In the genomic region with DNA sequence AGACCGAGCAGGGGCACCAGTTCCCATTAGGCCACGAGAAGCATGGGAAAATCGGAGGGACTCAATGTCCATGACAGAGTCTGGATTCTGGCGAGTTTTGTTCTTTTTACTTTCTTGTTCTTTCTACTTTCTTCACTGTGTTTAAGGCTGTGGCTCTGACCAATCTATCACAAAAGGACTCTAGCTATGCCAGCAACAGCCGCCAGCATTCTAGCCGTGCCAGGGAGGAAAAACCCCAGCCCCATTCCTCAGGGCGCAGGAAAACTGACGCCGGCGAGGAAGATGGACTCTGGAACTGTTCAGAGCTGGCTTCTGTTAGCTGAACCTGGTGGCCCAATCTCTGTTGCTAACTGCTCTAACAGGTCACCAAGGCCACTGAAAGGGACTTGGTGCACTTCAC, we compare ENCODE assay signal across 30 mouse cellular contexts. TPM values are rescaled to one million over a fixed set of nuclear protein-coding genes. Genes with fewer than 3 reads are reported as not detected.
DNase-seq lines count a peak whose midpoint lies in the region; ATAC-seq and TF ChIP-seq lines count a peak whose summit lies in the region.
"Had no signal": no experiment of that assay in that cellular context is flagged by ENCODE, and none has a peak within 500 bp of the region (broad histone marks: within the 10 kb centered on the region; RNA-seq: fewer than 3 reads in every experiment).

No protein-coding gene starts in this region.

- H3K27ac ChIP-seq in heart, embryonic 12.5 days (ENCODE audit: poor library complexity, severe bottlenecking), result no peak overlapping the region
- H3K27ac ChIP-seq in kidney, adult 2 months (ENCODE audit: insufficient read depth, low read depth, low read length), result no peak overlapping the region
- peak overlapping the region; percentile 55 for H3K27ac ChIP-seq in midbrain, embryonic 16.5 days (ENCODE audit: low read length)
- no peak overlapping the region for H3K27ac ChIP-seq in midbrain, embryonic 13.5 days
- H3K27ac ChIP-seq: embryonic facial prominence, embryonic 12.5 days; limb, embryonic 10.5 days; macrophage; neural tube, embryonic 13.5 days had no signal

- H3K36me3 ChIP-seq in heart, embryonic 12.5 days, result peaks cover 88% of the 10 kb centered on the region
- H3K36me3 ChIP-seq in kidney, adult 2 months (ENCODE audit: control insufficient read depth, insufficient read depth, low read length), result no peaks in the 10 kb centered on the region; the same call in 1 of the 2 replicates
- peaks cover 13% of the 10 kb centered on the region for H3K36me3 ChIP-seq in midbrain, embryonic 16.5 days (ENCODE audit: control insufficient read depth, insufficient read depth, low read length)
- H3K36me3 ChIP-seq in midbrain, embryonic 13.5 days, result peaks cover 91% of the 10 kb centered on the region

- H3K9me3 ChIP-seq in heart, embryonic 12.5 days (replicated peaks), result no peaks in the 10 kb centered on the region
- no peaks in the 10 kb centered on the region for H3K9me3 ChIP-seq in midbrain, embryonic 16.5 days (replicated peaks; ENCODE audit: control insufficient read depth, low read length, poor library complexity, severe bottlenecking)
- no peaks in the 10 kb centered on the region for H3K9me3 ChIP-seq in midbrain, embryonic 13.5 days
- H3K9me3 ChIP-seq: embryonic facial prominence, embryonic 12.5 days; limb, embryonic 10.5 days; neural tube, embryonic 13.5 days had no signal

- TF ChIP-seq CTCF in kidney, adult 2 months (conservative IDR thresholded peaks at IDR 0.05; ENCODE audit: insufficient read depth, insufficient read length, low read depth, low read length), result no peak

- TF ChIP-seq POLR2A in kidney, adult 2 months (IDR thresholded peaks at IDR 0.05; ENCODE audit: low read depth, low read length), result no peak

- H3K4me3 ChIP-seq in heart, embryonic 12.5 days, result no peak overlapping the region
- no peak overlapping the region for H3K4me3 ChIP-seq in kidney, adult 2 months (ENCODE audit: insufficient read depth, low read depth, low read length)
- no peak overlapping the region for H3K4me3 ChIP-seq in midbrain, embryonic 16.5 days (ENCODE audit: low read depth, low read length)
- no peak overlapping the region for H3K4me3 ChIP-seq in midbrain, embryonic 13.5 days (replicated peaks)
- H3K4me3 ChIP-seq: embryonic facial prominence, embryonic 12.5 days; erythroblast, embryonic 14.5 days; left cerebral cortex, adult 2 months; limb, embryonic 10.5 days; neural tube, embryonic 13.5 days had no signal

- no peak overlapping the region for H3K4me2 ChIP-seq in heart, embryonic 12.5 days
- no peak overlapping the region for H3K4me2 ChIP-seq in midbrain, embryonic 16.5 days (ENCODE audit: low read length)
- no peak overlapping the region for H3K4me2 ChIP-seq in midbrain, embryonic 13.5 days (replicated peaks)
- H3K4me2 ChIP-seq: embryonic facial prominence, embryonic 12.5 days; neural tube, embryonic 13.5 days had no signal

- ATAC-seq in heart, embryonic 12.5 days (ENCODE audit: insufficient number of reproducible peaks, low FRiP score), result no peak
- peak; percentile 22; the same call in 1 of the 2 replicates for ATAC-seq in midbrain, embryonic 16.5 days
- ATAC-seq in midbrain, embryonic 13.5 days, result no peak
- ATAC-seq: forebrain, embryonic 14.5 days; inflammation-experienced regulatory T-cells, adult 6 months; lung, postnatal 0 days had no signal

- H3K4me1 ChIP-seq in heart, embryonic 12.5 days (replicated peaks), result peaks cover 34% of the 10 kb centered on the region
- no peaks in the 10 kb centered on the region for H3K4me1 ChIP-seq in kidney, adult 2 months (ENCODE audit: control insufficient read depth, insufficient read depth, low read length)
- H3K4me1 ChIP-seq in midbrain, embryonic 16.5 days (ENCODE audit: control insufficient read depth, insufficient read depth, low read length), result no peaks in the 10 kb centered on the region
- H3K4me1 ChIP-seq in midbrain, embryonic 13.5 days (replicated peaks), result no peaks in the 10 kb centered on the region
- H3K4me1 ChIP-seq: embryonic facial prominence, embryonic 12.5 days; neural tube, embryonic 13.5 days had no signal

- peak; percentile 50 for DNase-seq in cerebellum, adult 9-11 months
- DNase-seq in cerebellum, adult 9-10 months, result no peak
- peak; percentile 92 for DNase-seq in heart, adult 11 months
- peak; percentile 48 for DNase-seq in kidney, adult 2 months
- DNase-seq in kidney, postnatal 4 days, result no peak
- DNase-seq: adrenal gland, postnatal 10 days; cerebellum, postnatal 14 days; gastrocnemius, postnatal 25 days; heart, postnatal 4 days; kidney, adult 8-10 months; kidney, postnatal 14 days; liver; right cerebral cortex, adult 18-20 months; right cerebral cortex, postnatal 4 days; thymus, postnatal 14 days had no signal

- WGBS in heart, embryonic 12.5 days, result 93% methylated on average over 10 of the region's 10 CpGs
- WGBS in kidney, adult 2 months, result 90% methylated on average over 10 of the region's 10 CpGs
- 92% methylated on average over 10 of the region's 10 CpGs for WGBS in midbrain, embryonic 16.5 days
- WGBS in midbrain, embryonic 13.5 days, result 94% methylated on average over 10 of the region's 10 CpGs

- H3K9ac ChIP-seq in heart, embryonic 12.5 days, result no peak overlapping the region
- no peak overlapping the region for H3K9ac ChIP-seq in midbrain, embryonic 16.5 days (ENCODE audit: low read depth, low read length)
- H3K9ac ChIP-seq in midbrain, embryonic 13.5 days (replicated peaks), result no peak overlapping the region
- H3K9ac ChIP-seq: embryonic facial prominence, embryonic 12.5 days; neural tube, embryonic 13.5 days had no signal

- H3K27me3 ChIP-seq in heart, embryonic 12.5 days (replicated peaks), result no peaks in the 10 kb centered on the region
- H3K27me3 ChIP-seq in kidney, adult 2 months (replicated peaks; ENCODE audit: control insufficient read depth, insufficient read depth, low read length), result no peaks in the 10 kb centered on the region
- H3K27me3 ChIP-seq in midbrain, embryonic 16.5 days (ENCODE audit: control insufficient read depth, insufficient read depth, low read depth, low read length), result no peaks in the 10 kb centered on the region
- H3K27me3 ChIP-seq in midbrain, embryonic 13.5 days, result no peaks in the 10 kb centered on the region
- H3K27me3 ChIP-seq: embryonic facial prominence, embryonic 12.5 days; neural tube, embryonic 13.5 days had no signal

RNA-seq across cellular contexts. Expression of gene AI413582, which starts 12.9 kb away (rescaled TPM):
- polyA plus RNA-seq in heart, embryonic 12.5 days (2016; fragmentation: Nextera tagmentation; extraction: Ambion mirVana), result 13.2 and 14.9 TPM in 2 replicates
- polyA plus RNA-seq in kidney, adult 2 months (2012; rRNA removed), result 41.7 and 55.7 TPM in 2 replicates
- polyA plus RNA-seq in midbrain, embryonic 16.5 days (2015; fragmentation: Nextera tagmentation; extraction: Ambion mirVana), result 55.4 and 65.8 TPM in 2 replicates
- polyA plus RNA-seq in midbrain, embryonic 13.5 days (2015; fragmentation: Nextera tagmentation; extraction: Ambion mirVana), result 33.4 and 36.8 TPM in 2 replicates

RNA-seq across cellular contexts. Expression of gene Hmga1, which starts 22.2 kb away (rescaled TPM):
- 188 and 194 TPM in 2 replicates for polyA plus RNA-seq in heart, embryonic 12.5 days (2016; fragmentation: Nextera tagmentation; extraction: Ambion mirVana)
- polyA plus RNA-seq in kidney, adult 2 months (2012; rRNA removed), result 37.4 and 38.9 TPM in 2 replicates
- 124 and 134 TPM in 2 replicates for polyA plus RNA-seq in midbrain, embryonic 16.5 days (2015; fragmentation: Nextera tagmentation; extraction: Ambion mirVana)
- 120 and 124 TPM in 2 replicates for polyA plus RNA-seq in midbrain, embryonic 13.5 days (2015; fragmentation: Nextera tagmentation; extraction: Ambion mirVana)

RNA-seq across cellular contexts. Expression of gene Nudt3, which starts 44.8 kb away (rescaled TPM):
- 106 and 110 TPM in 2 replicates for polyA plus RNA-seq in heart, embryonic 12.5 days (2016; fragmentation: Nextera tagmentation; extraction: Ambion mirVana)
- polyA plus RNA-seq in kidney, adult 2 months (2012; rRNA removed), result 61.4 and 69.9 TPM in 2 replicates
- 246 and 248 TPM in 2 replicates for polyA plus RNA-seq in midbrain, embryonic 16.5 days (2015; fragmentation: Nextera tagmentation; extraction: Ambion mirVana)
- 223 and 227 TPM in 2 replicates for polyA plus RNA-seq in midbrain, embryonic 13.5 days (2015; fragmentation: Nextera tagmentation; extraction: Ambion mirVana)

RNA-seq across cellular contexts. Expression of gene RPS10-NUDT3, which starts 56.5 kb away (rescaled TPM):
- polyA plus RNA-seq in heart, embryonic 12.5 days (2016; fragmentation: Nextera tagmentation; extraction: Ambion mirVana), result not detected in 2 replicates
- not detected in 2 replicates for polyA plus RNA-seq in kidney, adult 2 months (2012; rRNA removed)
- polyA plus RNA-seq in midbrain, embryonic 16.5 days (2015; fragmentation: Nextera tagmentation; extraction: Ambion mirVana), result not detected in 2 replicates
- polyA plus RNA-seq in midbrain, embryonic 13.5 days (2015; fragmentation: Nextera tagmentation; extraction: Ambion mirVana), result not detected in 2 replicates
- polyA plus RNA-seq: embryonic facial prominence, embryonic 12.5 days; erythroblast, embryonic 14.5 days; forebrain, embryonic 14.5 days; heart, embryonic 16.5 days; inflammation-experienced regulatory T-cells, adult 6 months; limb, embryonic 10.5 days; liver, embryonic 16.5 days; lung, postnatal 0 days; macrophage; neural tube, embryonic 13.5 days; stomach, embryonic 14.5 days had no signal

RNA-seq across cellular contexts. Expression of gene Grm4, which starts 57.3 kb away (rescaled TPM):
- polyA plus RNA-seq in heart, embryonic 12.5 days (2016; fragmentation: Nextera tagmentation; extraction: Ambion mirVana), result 0.08 and 0.10 TPM in 2 replicates
- 0.02 and 0.03 TPM in 2 replicates for polyA plus RNA-seq in kidney, adult 2 months (2012; rRNA removed)
- polyA plus RNA-seq in midbrain, embryonic 16.5 days (2015; fragmentation: Nextera tagmentation; extraction: Ambion mirVana), result 7.5 and 11.0 TPM in 2 replicates
- polyA plus RNA-seq in midbrain, embryonic 13.5 days (2015; fragmentation: Nextera tagmentation; extraction: Ambion mirVana), result 5.8 and 6.1 TPM in 2 replicates
- polyA plus RNA-seq: erythroblast, embryonic 14.5 days; liver, embryonic 16.5 days; lung, postnatal 0 days; macrophage had no signal

Comparison
In these comparisons a context has a peak if more than half of its experiments do, and no peak if none do; other contexts are left out.
1. DNase-seq: peak in cerebellum, adult 9-11 months (single experiment), heart, adult 11 months (single experiment) and kidney, adult 2 months (single experiment); none in cerebellum, adult 9-10 months (single experiment) and kidney, postnatal 4 days (0 of 2).